Mouse (Mus musculus): Measurements from ENCODE around the gene Aldh3b2. TPM values are rescaled to one million over a fixed set of nuclear protein-coding genes. Genes with fewer than 3 reads are reported as not detected.

The Aldh3b2 gene
- polyA plus RNA-seq, 1 experiment: not detected

GRCm38 (mm10) chr19:4014802-4015201 lies 42.7 kb downstream of the Aldh3b2 start:
- Histone ChIP-seq H3K27me3 (replicated peaks) (no peaks in the 10 kb centered on the region), H3K4me1 (peaks cover 64% of the 10 kb centered on the region), H3K9me3 (no peaks in the 10 kb centered on the region), H3K4me3 (replicated peaks) (peak overlapping the region; percentile 44), H3K36me3 (replicated peaks; ENCODE audit: low read length) (peaks cover 15% of the 10 kb centered on the region)
- TF ChIP-seq GATA1 (IDR thresholded peaks at IDR 0.05; ENCODE audit: borderline replicate concordance, low read length) (no peak), FLI1 (IDR thresholded peaks at IDR 0.05; ENCODE audit: low read length) (no peak)

GRCm38 (mm10) chr19:4015635-4016034 lies 43.5 kb downstream of the Aldh3b2 start:
- Histone ChIP-seq H3K9me3 (no peaks in the 10 kb centered on the region), H3K36me3 (replicated peaks; ENCODE audit: low read length) (peaks cover 6% of the 10 kb centered on the region), H3K4me1 (peaks cover 67% of the 10 kb centered on the region), H3K27me3 (replicated peaks) (no peaks in the 10 kb centered on the region), H3K4me3 (replicated peaks) (no peak overlapping the region)
- TF ChIP-seq FLI1 (IDR thresholded peaks at IDR 0.05; ENCODE audit: low read length): no peak
- no peak for TF ChIP-seq GATA1 (IDR thresholded peaks at IDR 0.05; ENCODE audit: borderline replicate concordance, low read length)

GRCm38 (mm10) chr19:4017921-4018587 lies 45.9 kb downstream of the Aldh3b2 start:
- Histone ChIP-seq H3K4me1 (peaks cover 50% of the 10 kb centered on the region), H3K9me3 (no peaks in the 10 kb centered on the region), H3K27me3 (replicated peaks) (no peaks in the 10 kb centered on the region), H3K4me3 (replicated peaks) (no peak overlapping the region), H3K36me3 (replicated peaks; ENCODE audit: low read length) (no peaks in the 10 kb centered on the region)
- no peak for TF ChIP-seq GATA1 (IDR thresholded peaks at IDR 0.05; ENCODE audit: borderline replicate concordance, low read length)

GRCm38 (mm10) chr19:4018743-4019583 lies 46.8 kb downstream of the Aldh3b2 start:
- TF ChIP-seq GATA1 (IDR thresholded peaks at IDR 0.05; ENCODE audit: borderline replicate concordance, low read length): no peak
- no peak for TF ChIP-seq FLI1 (IDR thresholded peaks at IDR 0.05; ENCODE audit: low read length)
- Histone ChIP-seq H3K27me3 (replicated peaks) (no peaks in the 10 kb centered on the region), H3K36me3 (replicated peaks; ENCODE audit: low read length) (no peaks in the 10 kb centered on the region), H3K9me3 (no peaks in the 10 kb centered on the region), H3K4me1 (peaks cover 43% of the 10 kb centered on the region), H3K4me3 (replicated peaks) (peak overlapping the region; percentile 38)

DNA sequence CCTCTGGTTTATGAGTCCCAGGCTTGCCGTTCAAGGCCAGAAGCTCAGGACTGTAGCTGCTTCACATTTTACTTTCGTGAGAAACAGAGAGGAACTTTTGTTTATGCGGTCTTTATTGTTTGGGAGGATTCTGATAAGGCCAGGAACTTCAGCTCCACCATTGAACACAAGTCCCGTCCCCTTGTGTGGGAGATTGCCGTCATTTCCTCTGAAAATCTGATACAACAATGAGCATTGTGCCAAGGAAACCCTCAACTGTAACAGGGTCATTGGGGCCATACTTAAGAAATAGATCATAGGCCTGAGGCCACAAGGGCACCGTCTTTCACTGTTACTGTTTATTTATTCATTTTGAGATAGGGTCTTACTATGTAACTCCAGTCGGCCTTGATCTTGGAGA lies 51.1 kb downstream of the Aldh3b2 start:
- H3K27me3 ChIP-seq (replicated peaks): peaks cover 10% of the 10 kb centered on the region
- H3K9me3 ChIP-seq: peaks cover 25% of the 10 kb centered on the region
- no peak overlapping the region for H3K4me3 ChIP-seq (replicated peaks)
- H3K4me1 ChIP-seq: peaks cover 21% of the 10 kb centered on the region
- no peak for TF ChIP-seq FLI1 (IDR thresholded peaks at IDR 0.05; ENCODE audit: low read length)
- TF ChIP-seq GATA1 (IDR thresholded peaks at IDR 0.05; ENCODE audit: borderline replicate concordance, low read length): no peak
- no peaks in the 10 kb centered on the region for H3K36me3 ChIP-seq (replicated peaks; ENCODE audit: low read length)

GRCm38 (mm10) chr19:4027576-4027975 lies 55.4 kb downstream of the Aldh3b2 start:
- Histone ChIP-seq H3K4me1 (peaks cover 9% of the 10 kb centered on the region), H3K36me3 (replicated peaks; ENCODE audit: low read length) (no peaks in the 10 kb centered on the region), H3K4me3 (replicated peaks) (no peak overlapping the region), H3K9me3 (peaks cover 35% of the 10 kb centered on the region), H3K27me3 (replicated peaks) (peaks cover 10% of the 10 kb centered on the region)
- TF ChIP-seq FLI1 (IDR thresholded peaks at IDR 0.05; ENCODE audit: low read length) (no peak), GATA1 (IDR thresholded peaks at IDR 0.05; ENCODE audit: borderline replicate concordance, low read length) (no peak)

Other genes with a start within 250 kb of the Aldh3b2 start
- gene Kmt5b, start 204.9 kb upstream of the Aldh3b2 start, polyA plus RNA-seq (2012; ENCODE audit: insufficient read depth, low replicate concordance): 2.1 and 3.5 TPM in 2 replicates
- gene Chka, start 120.6 kb upstream of the Aldh3b2 start, polyA plus RNA-seq (2012; ENCODE audit: insufficient read depth, low replicate concordance): 6.8 and 18.7 TPM in 2 replicates
- 39.3 and 78.0 TPM in 2 replicates for gene Tcirg1, start 65.2 kb upstream of the Aldh3b2 start, polyA plus RNA-seq (2012; ENCODE audit: insufficient read depth, low replicate concordance)
- gene Ndufs8, start 59.6 kb upstream of the Aldh3b2 start, polyA plus RNA-seq (2012; ENCODE audit: insufficient read depth, low replicate concordance): 38.8 and 142 TPM in 2 replicates
- 2.8 TPM in 1 of 2 replicates, not detected in the other for gene Aldh3b1, start 42.5 kb upstream of the Aldh3b2 start, polyA plus RNA-seq (2012; ENCODE audit: insufficient read depth, low replicate concordance)
- gene Unc93b1, start 37.1 kb upstream of the Aldh3b2 start, polyA plus RNA-seq (2012; ENCODE audit: insufficient read depth, low replicate concordance): 30.5 and 188 TPM in 2 replicates
- 0.04 TPM in 1 of 2 replicates, not detected in the other for gene Aldh3b3, start 13.7 kb upstream of the Aldh3b2 start, polyA plus RNA-seq (2012; ENCODE audit: insufficient read depth, low replicate concordance)
- gene Acy3, start 14.2 kb downstream of the Aldh3b2 start, polyA plus RNA-seq (2012; ENCODE audit: insufficient read depth, low replicate concordance): 6.4 TPM in 1 of 2 replicates, not detected in the other
- not detected in 2 replicates for gene Tbx10, start 20.4 kb downstream of the Aldh3b2 start, polyA plus RNA-seq (2012; ENCODE audit: insufficient read depth, low replicate concordance)
- gene Nudt8, start 28.3 kb downstream of the Aldh3b2 start, polyA plus RNA-seq (2012; ENCODE audit: insufficient read depth, low replicate concordance): 11.7 and 19.3 TPM in 2 replicates
- gene Gm49405, start 28.3 kb downstream of the Aldh3b2 start, polyA plus RNA-seq (2012; ENCODE audit: insufficient read depth, low replicate concordance): 0.74 and 0.93 TPM in 2 replicates
- gene Doc2g, start 31.0 kb downstream of the Aldh3b2 start, polyA plus RNA-seq (2012; ENCODE audit: insufficient read depth, low replicate concordance): 2.7 and 7.3 TPM in 2 replicates
- gene Ndufv1, start 40.5 kb downstream of the Aldh3b2 start, polyA plus RNA-seq (2012; ENCODE audit: insufficient read depth, low replicate concordance): 111 and 122 TPM in 2 replicates
- gene Gstp1, start 65.7 kb downstream of the Aldh3b2 start, polyA plus RNA-seq (2012; ENCODE audit: insufficient read depth, low replicate concordance): 128 and 173 TPM in 2 replicates
- gene Gstp2, start 73.7 kb downstream of the Aldh3b2 start, polyA plus RNA-seq (2012; ENCODE audit: insufficient read depth, low replicate concordance): not detected in 2 replicates
- gene Gstp3, start 87.2 kb downstream of the Aldh3b2 start, polyA plus RNA-seq (2012; ENCODE audit: insufficient read depth, low replicate concordance): not detected in 2 replicates
- gene Cabp2, start 109.2 kb downstream of the Aldh3b2 start, polyA plus RNA-seq (2012; ENCODE audit: insufficient read depth, low replicate concordance): not detected in 2 replicates
- 140 and 181 TPM in 2 replicates for gene Cdk2ap2, start 124.9 kb downstream of the Aldh3b2 start, polyA plus RNA-seq (2012; ENCODE audit: insufficient read depth, low replicate concordance)
- gene Pitpnm1, start 127.7 kb downstream of the Aldh3b2 start, polyA plus RNA-seq (2012; ENCODE audit: insufficient read depth, low replicate concordance): 122 and 153 TPM in 2 replicates
- gene Aip, start 153.5 kb downstream of the Aldh3b2 start, polyA plus RNA-seq (2012; ENCODE audit: insufficient read depth, low replicate concordance): 293 and 434 TPM in 2 replicates
- not detected in 2 replicates for gene Gpr152, start 167.5 kb downstream of the Aldh3b2 start, polyA plus RNA-seq (2012; ENCODE audit: insufficient read depth, low replicate concordance)
- gene Cabp4, start 171.7 kb downstream of the Aldh3b2 start, polyA plus RNA-seq (2012; ENCODE audit: insufficient read depth, low replicate concordance): 0.51 and 1.2 TPM in 2 replicates
- 110 and 364 TPM in 2 replicates for gene Coro1b, start 176.3 kb downstream of the Aldh3b2 start, polyA plus RNA-seq (2012; ENCODE audit: insufficient read depth, low replicate concordance)
- 777 and 793 TPM in 2 replicates for gene Ptprcap, start 181.3 kb downstream of the Aldh3b2 start, polyA plus RNA-seq (2012; ENCODE audit: insufficient read depth, low replicate concordance)
- 108 and 492 TPM in 2 replicates for gene Rps6kb2, start 191.0 kb downstream of the Aldh3b2 start, polyA plus RNA-seq (2012; ENCODE audit: insufficient read depth, low replicate concordance)
- gene Carns1, start 203.2 kb downstream of the Aldh3b2 start, polyA plus RNA-seq (2012; ENCODE audit: insufficient read depth, low replicate concordance): 1.3 and 5.6 TPM in 2 replicates
- 24.1 and 31.5 TPM in 2 replicates for gene Tbc1d10c, start 219.0 kb downstream of the Aldh3b2 start, polyA plus RNA-seq (2012; ENCODE audit: insufficient read depth, low replicate concordance)
- gene Ppp1ca, start 219.7 kb downstream of the Aldh3b2 start, polyA plus RNA-seq (2012; ENCODE audit: insufficient read depth, low replicate concordance): 268 and 792 TPM in 2 replicates
- gene Rad9a, start 229.3 kb downstream of the Aldh3b2 start, polyA plus RNA-seq (2012; ENCODE audit: insufficient read depth, low replicate concordance): 22.1 and 24.3 TPM in 2 replicates
- gene Clcf1, start 241.9 kb downstream of the Aldh3b2 start, polyA plus RNA-seq (2012; ENCODE audit: insufficient read depth, low replicate concordance): 0.09 and 2.0 TPM in 2 replicates
- gene AC109138.7, start 242.0 kb downstream of the Aldh3b2 start, polyA plus RNA-seq (2012; ENCODE audit: insufficient read depth, low replicate concordance): 8.5 and 73.0 TPM in 2 replicates